Mouse (Mus musculus) skeletal muscle tissue, adult 2 months (tissue): ENCODE measurements at regions not wholly inside any gene's neighbourhood (a gene's known extent, or its start where the extent isn't known, plus 50 kb on each side); places are given as distances from the start of the nearest gene placed in this dataset.
A peak's percentile ranks its signal among the peaks of the same experiment; 100 is the strongest.

Experiments
- DNase-seq: peaks from one replicate; pipeline ENCODE4 v3.0.0-alpha.2; 2012; ENCODE audit warnings: low read depth, low spot score

DNA sequence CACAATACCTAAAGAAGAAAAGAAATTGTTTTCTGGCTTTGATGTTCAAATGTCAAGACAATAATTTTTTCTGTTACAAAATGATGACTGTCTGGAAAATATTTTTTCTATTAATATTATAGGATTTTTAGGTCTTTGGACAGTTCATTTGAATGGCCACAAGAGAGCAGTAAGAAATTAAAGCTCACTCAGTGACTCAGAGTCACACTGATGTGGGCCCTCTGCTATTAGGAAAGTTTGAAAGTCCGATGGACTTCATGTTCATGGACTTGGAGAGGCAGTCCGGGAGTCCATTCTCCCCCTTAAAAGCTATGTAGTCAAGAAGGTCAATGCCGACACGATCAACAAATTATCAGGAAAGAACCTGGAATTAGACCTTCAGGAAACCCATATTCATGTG, 657.0 kb downstream of the Mecom start:
- no peak for DNase-seq

DNA sequence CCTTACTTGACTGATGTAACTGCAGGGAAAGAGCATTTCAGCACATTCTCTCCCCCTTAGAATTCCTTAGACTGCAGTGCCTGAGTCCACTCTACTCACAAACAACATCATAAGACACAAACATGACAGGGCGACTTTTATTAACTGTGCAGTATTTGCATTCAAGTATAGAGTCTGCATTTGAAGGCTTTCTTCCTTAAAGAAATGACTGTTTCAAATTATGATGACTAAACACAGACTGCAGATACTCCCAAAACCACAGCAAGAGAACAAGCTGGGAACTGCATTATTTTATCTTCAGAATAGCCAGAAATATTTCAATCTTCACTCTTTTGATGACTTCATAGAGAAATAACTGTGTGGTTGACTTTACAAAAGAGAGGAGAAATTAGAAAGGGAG, 657.5 kb downstream of the Mecom start:
- DNase-seq = no peak

DNA sequence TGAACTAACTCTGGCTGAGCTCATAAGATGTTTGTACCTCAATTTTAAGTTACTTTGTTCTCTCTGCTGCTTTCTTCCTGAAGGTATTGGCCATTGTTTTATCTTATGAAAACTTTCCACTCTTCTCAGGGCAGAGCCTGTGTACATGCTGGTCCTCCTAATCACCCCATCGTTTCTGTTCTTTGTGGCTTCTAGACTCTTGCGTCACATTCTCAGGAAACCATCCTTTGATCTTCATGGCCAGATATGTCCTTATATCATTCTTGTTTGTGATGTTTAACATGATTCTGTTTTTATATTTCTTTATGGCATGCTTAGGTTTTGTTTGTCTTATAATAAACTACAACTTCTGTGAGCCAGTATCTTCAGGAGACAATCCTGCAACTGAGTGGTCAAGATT, 658.2 kb downstream of the Mecom start:
- no peak for DNase-seq

DNA sequence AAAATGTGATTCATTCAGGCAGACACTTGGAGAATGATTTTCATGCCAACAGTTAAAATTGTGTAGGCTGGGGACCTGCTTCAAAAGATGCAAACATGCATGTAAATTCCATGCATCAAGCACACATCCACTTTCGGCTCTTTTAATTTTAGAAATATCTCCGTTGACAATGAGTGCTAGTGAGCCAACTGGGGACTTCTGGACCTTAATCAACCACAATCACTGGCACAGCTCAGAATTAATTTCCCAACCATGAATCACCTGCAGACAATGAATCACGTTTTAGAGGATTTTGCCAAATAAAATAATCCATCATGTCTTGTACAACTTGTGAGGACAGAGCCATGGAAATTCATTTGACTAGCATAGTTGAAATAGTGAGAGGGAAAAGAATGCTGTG, 667.8 kb downstream of the Mecom start:
- no peak for DNase-seq

DNA sequence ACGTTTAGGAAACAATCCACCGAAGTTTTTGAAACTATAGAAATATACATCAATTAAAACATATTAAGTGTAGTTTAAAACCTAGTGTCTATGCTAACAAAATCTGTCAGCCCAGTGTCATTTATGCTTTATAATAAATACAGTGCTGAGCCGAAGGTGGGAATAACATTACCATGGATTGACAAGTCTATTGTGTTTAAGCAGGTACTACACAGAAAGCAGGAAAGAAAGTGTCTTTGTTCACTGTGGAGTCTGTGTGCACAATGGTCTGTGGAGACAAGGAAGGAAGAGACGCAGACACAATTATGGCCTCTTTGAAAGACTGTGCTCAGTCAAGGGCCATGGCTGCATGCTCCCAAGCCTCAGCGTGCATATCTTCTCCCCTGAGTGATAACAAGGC, 672.0 kb downstream of the Mecom start:
- no peak for DNase-seq

DNA sequence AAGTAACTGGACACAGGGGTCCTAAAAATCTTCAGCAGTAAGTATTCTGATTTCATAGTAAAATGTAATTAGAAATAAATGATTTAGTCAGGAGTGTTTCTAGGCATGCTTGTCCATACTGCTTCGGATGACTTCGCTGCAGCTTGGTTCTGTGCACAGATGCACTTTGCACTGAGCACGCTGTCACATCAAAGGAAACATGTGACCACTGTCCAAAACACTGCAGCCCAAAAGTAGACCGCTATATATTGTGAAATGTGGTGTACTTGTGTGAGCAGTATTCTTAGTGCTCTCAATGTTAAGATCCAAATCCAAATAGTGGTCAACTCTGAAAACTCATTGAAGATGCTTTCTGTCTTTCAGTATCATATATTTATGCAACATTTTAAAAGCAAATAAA, 685.4 kb downstream of the Mecom start:
- no peak for DNase-seq

DNA sequence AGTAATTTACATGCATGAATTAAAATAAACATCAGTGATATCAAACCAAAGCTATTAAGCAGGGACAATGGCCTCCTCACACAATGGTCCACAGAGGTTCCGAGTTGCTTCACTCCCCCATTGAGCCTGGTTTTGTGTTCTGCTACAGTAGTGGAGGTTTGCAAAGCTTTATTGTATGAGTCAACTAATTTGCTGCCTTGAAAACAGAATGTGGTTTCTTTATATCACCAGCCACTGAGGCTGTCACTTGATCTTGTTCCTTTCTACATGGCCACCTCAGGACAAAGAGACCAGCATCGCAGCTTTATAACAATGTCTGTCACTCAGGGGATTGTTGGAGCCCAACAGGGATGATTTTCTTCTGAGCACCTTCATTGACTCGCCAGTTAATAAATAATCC, 695.3 kb downstream of the Mecom start:
- DNase-seq = no peak

DNA sequence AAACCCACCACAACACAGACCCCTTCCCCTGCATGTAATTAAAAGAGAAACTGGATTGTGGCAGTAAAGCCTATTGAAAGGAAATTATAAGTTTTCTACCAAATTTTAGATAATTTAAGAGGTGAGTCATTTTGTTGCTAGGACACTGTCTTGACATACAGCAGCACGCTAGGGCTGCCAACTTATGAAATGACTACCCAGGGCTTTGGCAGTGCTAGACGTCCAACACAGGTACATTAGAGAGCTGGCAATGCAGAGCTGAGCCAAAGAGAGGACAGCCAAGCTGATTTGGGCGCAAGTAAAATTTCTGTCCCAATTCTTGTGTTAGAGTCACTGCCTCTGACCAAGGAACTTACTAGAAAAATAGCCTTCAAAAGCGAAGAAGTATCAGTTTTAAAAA, 712.4 kb downstream of the Mecom start:
- DNase-seq = no peak

DNA sequence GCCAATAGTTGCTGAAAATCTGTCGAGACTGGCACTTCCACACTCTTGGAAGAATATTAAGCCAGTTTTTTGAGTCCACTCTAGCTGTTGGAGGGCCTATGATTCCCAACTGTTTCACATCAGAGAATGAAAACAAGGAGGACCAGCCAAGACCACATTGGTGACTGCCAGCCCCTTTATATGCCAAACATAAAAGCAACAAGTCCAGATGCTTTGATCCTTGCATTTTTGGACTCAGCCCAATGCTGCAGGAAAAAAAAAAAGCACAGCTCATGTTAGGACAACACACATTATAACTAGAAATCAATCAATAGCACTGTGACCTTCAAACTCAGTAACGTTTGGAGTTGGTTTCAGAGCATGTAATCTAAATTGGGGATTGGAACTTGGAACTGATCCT, 712.9 kb downstream of the Mecom start:
- no peak for DNase-seq

DNA sequence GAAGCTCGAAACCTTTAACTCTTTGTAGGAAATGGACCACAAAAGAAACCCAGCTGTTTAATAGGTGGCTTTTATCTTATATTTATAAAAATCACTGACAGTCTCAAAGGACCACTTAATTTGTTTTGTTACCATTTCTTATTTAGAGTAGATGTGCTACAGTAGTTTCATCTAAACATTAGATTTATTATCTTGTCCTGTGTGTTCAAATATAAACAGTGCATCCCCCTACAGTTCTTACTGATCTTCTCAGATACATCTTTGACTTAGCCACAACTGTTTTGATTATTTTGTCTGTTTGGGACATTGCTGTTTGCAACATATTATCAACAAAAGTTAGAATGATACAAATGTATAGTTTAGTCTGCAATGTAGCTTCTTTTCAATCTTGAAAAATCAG, 716.5 kb downstream of the Mecom start:
- no peak for DNase-seq

DNA sequence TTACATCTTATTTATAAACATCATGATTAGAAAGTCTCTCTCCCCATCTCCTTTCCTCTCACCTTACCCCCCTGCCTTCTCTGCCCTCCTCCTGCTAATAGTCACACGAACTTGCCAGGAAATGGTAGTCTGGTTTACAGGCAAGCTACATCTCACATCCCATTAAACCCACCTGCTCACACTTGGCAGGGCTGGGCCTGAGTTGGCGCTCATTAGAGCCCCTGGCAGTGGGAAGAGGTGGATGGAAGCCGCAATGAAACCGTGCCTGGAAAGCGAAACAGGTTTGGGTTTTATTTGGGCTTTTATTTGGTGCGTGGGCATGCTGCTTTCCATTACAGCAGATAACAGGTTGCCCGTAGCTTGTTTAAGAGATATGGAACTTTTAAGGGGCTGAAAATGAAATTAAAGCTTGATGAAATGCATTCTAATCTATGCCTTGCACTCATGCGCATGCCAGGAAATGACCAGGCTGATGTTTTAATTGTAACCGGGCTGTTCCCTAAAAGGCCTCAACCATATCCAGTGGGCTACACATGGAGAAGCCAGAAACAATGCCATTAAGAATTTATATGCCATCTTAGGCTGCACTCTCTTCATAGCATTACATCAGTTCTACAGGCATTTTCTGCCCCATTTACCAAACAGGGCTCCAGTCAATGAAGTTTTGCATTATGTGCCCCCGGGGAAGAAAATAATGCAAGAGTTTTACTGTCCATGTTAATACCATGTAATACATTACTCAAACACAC, 725.0 kb downstream of the Mecom start:
- DNase-seq = no peak

DNA sequence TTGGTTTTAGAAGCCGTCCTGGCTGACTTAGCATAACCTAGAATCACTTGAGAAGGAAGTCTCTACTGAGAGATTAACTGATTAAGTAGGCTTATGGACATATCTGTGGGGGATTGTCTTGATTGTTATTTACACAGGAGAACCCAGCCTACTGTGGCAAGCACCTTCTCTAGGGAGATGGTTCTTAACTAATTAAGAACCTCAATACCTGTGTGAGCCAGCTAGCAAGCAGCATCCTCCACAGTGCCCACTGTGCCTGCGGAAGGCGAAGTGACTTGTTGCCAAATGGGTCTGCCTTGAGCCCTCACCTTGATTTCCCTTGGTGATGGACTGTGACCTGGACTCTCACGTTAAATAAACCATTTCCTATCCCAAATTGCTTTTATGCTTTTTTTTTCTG, 730.8 kb downstream of the Mecom start:
- DNase-seq = no peak

DNA sequence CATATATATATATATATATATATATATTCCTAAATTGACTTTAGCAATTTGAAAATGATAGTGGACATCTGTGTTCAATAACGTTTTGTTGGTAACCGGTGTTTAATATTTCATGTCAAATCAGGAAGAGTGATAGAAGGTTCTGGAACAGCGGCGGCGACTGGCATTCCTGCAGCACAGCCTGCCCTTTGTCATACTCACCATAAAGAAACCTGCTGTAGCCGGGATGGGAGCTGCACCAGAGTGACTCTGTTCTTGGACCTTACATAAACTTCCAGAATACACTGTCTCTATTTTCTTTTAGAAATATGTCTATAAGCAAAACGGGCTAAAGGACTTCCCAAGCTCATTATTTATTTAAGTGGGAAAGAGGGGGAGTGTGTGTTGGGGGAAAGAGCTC, 731.5 kb downstream of the Egfem1 start:
- no peak for DNase-seq

DNA sequence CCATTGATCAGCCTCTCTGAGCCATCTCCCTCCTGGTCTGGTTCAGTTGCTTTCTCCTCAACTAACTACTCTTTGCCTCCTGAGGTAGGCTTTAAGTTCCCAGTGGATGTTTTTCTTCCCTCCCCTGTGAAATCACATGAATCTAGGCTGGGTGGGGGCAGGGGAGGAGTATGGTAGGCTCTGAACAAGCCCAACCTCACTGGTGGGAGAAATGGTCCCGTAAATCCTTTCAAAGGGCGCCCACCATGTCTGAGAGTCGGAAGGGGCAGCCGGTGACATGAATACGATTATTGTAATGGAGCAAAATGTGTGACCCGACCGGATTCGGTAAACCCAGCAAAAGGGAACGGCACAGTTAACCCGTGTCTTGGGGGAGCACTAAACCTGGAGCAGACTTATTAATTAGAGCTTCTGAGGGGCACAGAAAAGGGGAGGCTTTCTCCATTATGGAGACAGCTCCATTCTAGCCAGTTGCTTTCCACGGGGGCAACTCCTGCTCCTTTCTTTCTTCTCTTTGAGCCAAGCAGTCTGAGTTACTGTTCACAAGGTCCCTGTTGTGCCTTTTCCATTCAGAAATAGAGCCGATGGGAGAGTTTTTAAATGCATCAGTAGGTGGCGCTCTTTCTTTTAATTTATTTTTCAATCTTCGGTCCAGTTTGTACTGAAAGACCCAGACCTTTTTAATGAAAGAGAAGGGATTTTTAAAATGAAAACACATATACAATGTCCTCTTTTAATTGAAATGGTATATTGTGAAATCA, 730.8 kb downstream of the Egfem1 start:
- no peak for DNase-seq

DNA sequence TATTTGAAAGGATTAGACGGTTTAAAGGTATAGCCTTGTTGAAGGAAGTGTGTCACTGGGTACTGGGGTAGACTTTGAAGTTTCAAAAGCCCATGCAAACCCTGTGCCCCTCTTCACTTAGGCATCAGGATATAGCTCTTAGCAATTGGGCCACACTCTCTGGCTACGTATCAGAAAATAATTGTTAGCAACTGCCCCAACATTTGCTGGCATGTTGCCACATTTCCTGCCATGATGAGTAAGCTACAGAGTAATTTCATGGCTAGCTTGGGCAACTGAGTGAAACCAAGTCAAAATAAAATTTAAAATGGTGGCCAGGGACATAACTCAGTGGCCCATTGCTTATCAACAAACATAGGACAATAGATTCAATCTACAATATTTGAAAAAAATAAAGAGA, 724.2 kb downstream of the Egfem1 start:
- no peak for DNase-seq

DNA sequence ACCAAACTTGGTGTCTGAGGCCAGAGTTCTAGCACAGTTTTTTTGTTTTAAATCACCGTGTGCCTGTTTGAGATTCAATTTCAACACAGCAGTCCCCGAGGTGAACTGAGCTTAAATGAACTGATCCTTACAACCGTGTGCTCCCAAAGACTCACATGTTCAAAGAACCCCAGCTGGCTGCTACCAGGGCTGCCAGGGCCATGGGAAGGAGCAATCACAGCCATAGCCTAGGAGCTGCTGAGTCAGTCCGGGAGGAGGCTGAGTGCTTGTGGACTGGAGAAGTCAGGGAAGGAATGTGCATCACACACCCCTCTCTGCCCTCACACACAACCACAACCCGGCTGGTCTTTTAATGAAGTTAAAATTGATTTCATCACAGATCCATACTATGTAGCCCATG, 721.6 kb downstream of the Egfem1 start:
- no peak for DNase-seq

DNA sequence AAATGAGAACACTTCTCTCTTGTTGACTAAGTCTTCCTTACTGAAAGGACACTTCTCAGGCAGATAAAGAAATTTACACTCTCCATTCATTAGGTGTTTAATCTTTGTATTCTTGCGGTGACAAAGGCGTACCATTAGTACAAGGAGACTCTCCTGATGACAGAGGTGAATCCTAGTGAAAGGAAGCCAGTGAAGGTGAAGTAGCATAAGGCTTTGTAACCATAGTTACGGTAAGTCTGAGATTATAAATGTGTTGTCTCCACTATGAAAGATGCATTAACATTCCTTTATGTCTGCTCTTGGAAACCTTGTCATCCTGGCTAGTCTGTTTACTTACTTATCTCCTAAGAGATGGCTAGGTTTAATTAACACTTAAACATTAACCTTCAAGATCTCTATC, 719.3 kb downstream of the Egfem1 start:
- DNase-seq = no peak

DNA sequence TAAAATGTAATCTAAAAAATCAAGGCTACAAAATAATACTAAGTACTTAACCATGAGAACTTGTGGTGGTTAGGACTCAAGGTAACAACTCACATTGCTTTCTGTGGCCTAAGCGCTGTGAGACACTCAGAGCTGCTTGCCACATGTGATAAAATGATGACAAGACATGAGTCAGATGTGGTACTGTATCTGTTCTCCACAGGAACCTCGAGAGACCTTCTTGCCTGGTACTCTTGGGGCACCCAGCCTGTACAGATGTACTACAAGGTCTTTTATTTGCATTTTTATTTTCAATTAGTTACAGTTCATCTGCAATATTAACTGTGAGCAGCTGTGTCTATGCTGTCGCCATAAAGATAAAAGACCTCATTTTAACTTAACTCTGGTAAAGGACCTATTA, 692.5 kb downstream of the Egfem1 start:
- no peak for DNase-seq

DNA sequence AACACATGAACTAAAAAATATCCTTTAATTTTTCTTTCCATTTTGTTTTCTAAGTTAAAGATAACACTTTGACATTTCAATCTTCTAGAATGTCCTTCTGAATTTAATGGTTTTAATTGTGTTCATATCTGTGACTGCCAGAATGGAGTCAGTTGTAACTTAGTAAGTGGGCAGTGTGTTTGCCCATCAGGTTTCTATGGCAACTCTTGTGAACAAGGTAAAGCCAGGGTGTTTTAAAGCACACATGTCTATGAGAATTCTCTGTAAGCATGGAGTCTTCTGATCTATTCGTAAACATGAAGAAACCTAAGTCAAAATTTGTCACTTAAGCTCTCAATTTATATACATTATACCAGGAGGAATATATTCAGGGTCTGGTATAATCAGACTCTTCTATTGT, 689.4 kb downstream of the Egfem1 start:
- no peak for DNase-seq

DNA sequence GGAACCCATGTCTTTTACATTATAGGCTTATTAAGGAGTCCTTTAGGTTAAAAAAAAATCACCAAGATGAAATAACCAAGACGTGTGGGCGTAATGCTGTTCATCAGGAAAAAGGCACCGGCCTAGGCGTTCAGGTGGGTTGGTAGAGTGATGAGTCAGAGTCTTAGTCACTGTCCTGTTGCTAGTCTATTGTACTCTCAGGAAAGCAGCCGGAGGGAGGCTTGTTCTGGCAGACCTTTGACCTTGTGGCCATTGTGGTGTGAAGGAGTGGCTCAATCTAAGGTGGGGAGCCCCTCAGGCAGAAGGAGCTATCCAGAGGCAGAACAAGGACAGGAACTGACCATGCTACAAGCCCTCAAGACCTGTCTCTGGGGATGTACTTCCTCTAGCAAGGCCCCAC, 686.8 kb downstream of the Egfem1 start:
- no peak for DNase-seq

DNA sequence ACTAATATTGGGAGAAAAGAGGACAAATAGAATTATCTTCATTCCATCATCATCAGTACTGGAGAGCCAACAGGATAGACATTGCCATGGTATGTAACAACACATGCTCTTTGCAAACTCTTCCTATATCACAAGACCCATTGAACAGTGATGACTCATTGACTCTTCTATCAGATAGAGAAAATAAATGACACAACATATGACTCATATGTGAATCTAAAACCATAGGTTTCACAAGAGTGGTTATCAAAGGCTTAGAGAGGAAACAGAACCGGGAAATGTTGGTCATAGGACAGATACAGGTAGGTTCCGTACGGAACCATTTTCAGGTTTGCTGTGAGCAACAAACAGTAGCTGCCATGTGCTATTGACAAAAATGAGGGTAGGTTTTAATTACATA, 682.2 kb downstream of the Egfem1 start:
- no peak for DNase-seq

DNA sequence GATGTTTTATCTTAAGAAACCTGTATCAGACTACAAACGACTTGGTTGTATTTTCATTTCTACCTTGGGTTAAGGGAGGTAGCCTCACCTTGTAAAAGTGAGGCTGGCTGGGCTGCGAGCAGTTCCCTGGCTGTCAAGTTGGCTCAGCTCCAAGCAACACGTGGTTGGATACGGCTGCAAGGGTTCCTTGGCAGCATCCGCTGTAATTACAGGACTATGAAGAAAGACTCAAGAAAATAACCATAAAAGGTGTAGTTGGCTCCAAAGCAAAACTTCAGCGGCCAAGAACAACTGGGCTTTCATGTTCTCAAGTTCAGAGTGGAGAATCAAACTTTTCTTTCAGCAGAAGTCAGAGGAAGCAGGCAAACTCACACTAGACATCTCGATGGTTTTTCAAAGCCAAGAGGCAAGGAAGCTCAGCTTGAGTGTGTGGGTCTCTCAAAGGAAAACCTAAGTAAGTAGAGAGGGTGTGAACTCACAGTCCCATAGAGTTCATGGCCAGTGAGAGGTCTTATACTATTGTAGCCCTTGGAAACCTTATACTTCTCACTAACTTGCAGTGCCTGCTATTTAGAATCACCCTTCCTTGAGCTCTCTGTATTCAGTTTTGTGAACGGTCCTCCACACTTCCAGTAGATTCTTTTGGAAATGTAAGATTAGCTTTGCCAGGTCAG, 676.1 kb downstream of the Egfem1 start:
- DNase-seq = peak; percentile 10
